Mouse (Mus musculus) heart, embryonic 16.5 days (tissue): ENCODE measurements around the gene Stard3. TPM values are rescaled to one million over a fixed set of nuclear protein-coding genes. Genes with fewer than 3 reads are reported as not detected.

Experiments
- ATAC-seq: fragments of 200-750 bp; cut with Nextera tagmentation; replicated peaks from 2 replicates; pipeline ENCODE4 v1.8.0; 2017; ENCODE audit warnings: moderate number of reproducible peaks; ENCODE audit not compliant: insufficient read depth, low FRiP score; ENCODE audit errors: extremely low read depth
- H3K27ac ChIP-seq: fragments of 300-500 bp; sonication (generic); 2 replicates; pipeline ENCODE4 v1.5.1; 2014; ENCODE audit warnings: mild to moderate bottlenecking, low read length, control low read depth, moderate library complexity
- H3K27me3 ChIP-seq: fragments of 300-500 bp; sonication (generic); 2 replicates; pipeline ENCODE4 v1.6.1; 2014; ENCODE audit warnings: low read length, mixed read lengths; ENCODE audit not compliant: control insufficient read depth, insufficient read depth
- H3K36me3 ChIP-seq: fragments of 300-500 bp; sonication (generic); 2 replicates; pipeline ENCODE4 v1.6.1; 2014; ENCODE audit not compliant: control insufficient read depth, insufficient read depth
- H3K4me1 ChIP-seq: fragments of 300-500 bp; sonication (generic); 2 replicates; pipeline ENCODE4 v1.6.1; 2014; ENCODE audit warnings: low read length, mixed read lengths; ENCODE audit not compliant: control insufficient read depth, insufficient read depth
- H3K4me2 ChIP-seq: fragments of 300-500 bp; sonication (generic); 2 replicates; pipeline ENCODE4 v1.6.1; 2014; ENCODE audit warnings: low read depth, mild to moderate bottlenecking, control low read depth, low read length
- H3K4me3 ChIP-seq: fragments of 300-500 bp; sonication (generic); 2 replicates; pipeline ENCODE4 v1.5.1; 2014; ENCODE audit warnings: mild to moderate bottlenecking, control low read depth, low read length
- H3K9ac ChIP-seq: fragments of 300-500 bp; sonication (generic); 2 replicates; pipeline ENCODE4 v1.6.1; 2014; ENCODE audit warnings: low read length, control low read depth
- H3K9me3 ChIP-seq: fragments of 300-500 bp; sonication (generic); replicated peaks from 2 replicates; pipeline ENCODE4 v1.6.1; 2016; ENCODE audit warnings: low read length; ENCODE audit not compliant: control insufficient read depth
- WGBS: fragments of 180-500 bp; shearing (Covaris S2); extraction: QIAGEN DNeasy Blood & Tissue Kit; methylation state at CpG from one replicate; pipeline ENCODE4 v1.1.7; 2014; 5-methylcytosine and 5-hydroxymethylcytosine counted together
- polyA plus RNA-seq: library from polyadenylated mRNA; unstranded; fragments of >200 nt; fragmentation: Nextera tagmentation; extraction: Ambion mirVana; gene quantifications from 2 replicates; pipeline ENCODE4 v1.2.1, GENCODE M21; 2015

Stard3 gene
- polyA plus RNA-seq, 1 experiment from 2014 or later: 43.0 TPM

GRCm38 (mm10) chr11:98428436-98428835, 70.3 kb downstream of the Stard3 start:
- Histone ChIP-seq H3K4me2 (no peak overlapping the region), H3K9ac (no peak overlapping the region), H3K4me1 (no peaks in the 10 kb centered on the region), H3K27me3 (no peaks in the 10 kb centered on the region), H3K9me3 (no peaks in the 10 kb centered on the region), H3K4me3 (no peak overlapping the region), H3K27ac (no peak overlapping the region), H3K36me3 (peaks cover 64% of the 10 kb centered on the region)
- no peak for ATAC-seq
- 82% methylated on average over 5 of the region's 5 CpGs for WGBS

Other genes with a start within 250 kb of the Stard3 start
- gene Fbxl20, start 208.0 kb upstream of the Stard3 start, polyA plus RNA-seq: 14.9 and 15.9 TPM in 2 replicates
- gene Med1, start 165.1 kb upstream of the Stard3 start, polyA plus RNA-seq: 45.7 and 49.2 TPM in 2 replicates
- 6.2 and 6.4 TPM in 2 replicates for gene Cdk12, start 155.3 kb upstream of the Stard3 start, polyA plus RNA-seq
- gene Neurod2, start 28.7 kb upstream of the Stard3 start, polyA plus RNA-seq: not detected in 2 replicates
- gene Ppp1r1b, start 10.0 kb upstream of the Stard3 start, polyA plus RNA-seq: 74.0 and 75.8 TPM in 2 replicates
- gene Tcap, start 25.4 kb downstream of the Stard3 start, polyA plus RNA-seq: 175 TPM in 2 replicates
- gene Pnmt, start 28.1 kb downstream of the Stard3 start, polyA plus RNA-seq: 0.37 and 0.39 TPM in 2 replicates
- gene Pgap3, start 42.1 kb downstream of the Stard3 start, polyA plus RNA-seq: 18.0 and 19.0 TPM in 2 replicates
- gene Erbb2, start 54.1 kb downstream of the Stard3 start, polyA plus RNA-seq: 34.1 and 41.9 TPM in 2 replicates
- gene Mien1, start 80.6 kb downstream of the Stard3 start, polyA plus RNA-seq: 100 and 115 TPM in 2 replicates
- 1.9 and 4.3 TPM in 2 replicates for gene Grb7, start 88.0 kb downstream of the Stard3 start, polyA plus RNA-seq
- 1.0 and 4.0 TPM in 2 replicates for gene Ikzf3, start 187.7 kb downstream of the Stard3 start, polyA plus RNA-seq
- gene Zpbp2, start 192.7 kb downstream of the Stard3 start, polyA plus RNA-seq: 0.42 and 0.62 TPM in 2 replicates
- 65.1 and 66.7 TPM in 2 replicates for gene Ormdl3, start 229.0 kb downstream of the Stard3 start, polyA plus RNA-seq
- not detected in 2 replicates for gene Lrrc3c, start 239.9 kb downstream of the Stard3 start, polyA plus RNA-seq